Mouse (Mus musculus): Measurements from ENCODE around the gene Syne3.

Syne3 gene

GRCm38 (mm10) chr12:104969618-104970017, 40.0 kb downstream of the Syne3 start:
- no peak for DNase-seq (ENCODE audit: low spot score)

- no peak for DNase-seq (ENCODE audit: low spot score)
Observed at GRCm38 (mm10) chr12:104969177-104969576, 40.4 kb downstream of the Syne3 start.

DNA sequence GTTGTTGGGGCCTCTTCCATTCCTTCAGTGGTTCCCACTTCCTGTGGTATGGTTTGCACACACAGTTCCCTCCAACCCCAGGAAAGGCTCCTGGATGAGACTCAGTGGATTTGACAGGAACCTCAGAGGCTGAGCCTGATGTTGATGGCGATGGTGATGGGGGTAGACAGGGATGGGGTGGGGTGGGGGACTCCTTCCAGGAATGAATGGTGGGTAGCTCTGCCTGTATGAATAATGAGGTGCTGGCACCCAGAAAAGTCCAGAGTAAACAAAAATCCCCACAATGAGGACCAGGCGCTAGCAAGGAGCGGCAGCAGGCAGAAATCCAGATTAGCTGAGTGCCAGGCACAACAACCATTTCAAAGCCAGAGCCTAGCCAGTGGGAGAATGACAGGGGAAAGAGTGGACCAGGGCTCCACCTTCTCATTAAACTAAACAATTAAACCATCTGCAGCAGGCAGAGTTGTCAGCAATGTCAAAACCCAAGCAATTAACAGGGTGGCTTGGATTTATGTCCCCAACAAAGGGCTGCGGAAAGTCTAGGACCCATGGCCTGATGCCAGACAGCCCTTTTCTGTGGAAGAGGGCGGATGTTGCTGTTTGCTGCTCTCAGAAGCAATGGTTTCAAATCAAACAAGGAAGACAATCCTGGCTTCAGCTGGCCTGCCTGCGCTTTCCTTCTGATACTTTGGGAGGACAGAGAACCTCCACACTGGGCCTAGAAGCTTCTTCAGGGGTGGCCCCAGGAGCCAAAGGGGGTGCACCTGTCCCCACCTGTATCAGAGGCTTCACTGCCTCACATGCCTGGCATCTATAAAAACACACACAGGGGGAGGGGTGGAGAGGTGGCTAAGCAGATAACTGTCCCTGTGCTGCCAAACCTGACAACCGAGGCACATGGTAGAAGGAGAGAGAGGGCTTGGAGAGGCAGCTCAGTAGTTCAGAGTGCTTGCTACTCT, 44.4 kb downstream of the Syne3 start:
- peak; percentile 18 for DNase-seq (ENCODE audit: low spot score)

DNA sequence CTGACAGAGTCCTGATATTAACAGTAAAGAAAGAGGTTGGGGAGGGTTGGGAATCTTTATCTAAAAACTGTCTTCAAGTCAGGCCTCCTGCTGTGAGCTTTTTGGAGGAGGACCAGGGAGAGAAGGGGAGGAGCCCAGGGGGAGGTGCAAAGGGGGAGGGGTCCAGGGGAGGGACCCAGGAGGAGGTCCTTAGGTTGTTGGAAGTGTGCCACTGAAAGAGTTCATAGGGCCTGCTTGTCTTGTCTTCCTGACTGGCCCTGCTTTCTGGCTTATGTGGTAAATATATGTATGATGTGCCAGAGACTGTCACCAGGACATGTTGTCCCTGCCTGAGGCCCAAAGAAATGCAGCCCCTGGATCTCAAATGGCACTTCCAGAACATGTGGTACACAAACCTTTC, 49.2 kb downstream of the Syne3 start:
- DNase-seq (ENCODE audit: low spot score), result no peak

GRCm38 (mm10) chr12:104959966-104960365, 49.6 kb downstream of the Syne3 start:
- DNase-seq (ENCODE audit: low spot score), result no peak

DNA sequence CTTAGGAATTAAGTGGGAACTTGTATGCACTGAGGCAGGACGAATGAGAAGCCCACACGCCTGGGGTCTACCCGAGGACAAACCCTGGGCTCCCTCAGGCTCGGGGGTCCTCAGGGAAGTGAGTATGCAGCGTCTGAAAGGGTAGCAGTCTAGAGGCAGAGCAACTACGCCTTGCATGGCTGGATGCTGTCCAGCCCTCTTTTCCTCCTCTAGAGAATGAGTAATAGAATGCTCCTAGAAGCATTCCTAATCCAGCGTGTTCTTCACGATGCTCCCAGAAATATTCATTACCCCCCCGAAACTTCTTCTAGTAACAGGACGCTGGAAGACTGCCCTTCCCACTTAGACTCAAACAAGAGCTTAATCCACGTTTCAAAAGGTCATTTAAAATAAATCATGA, 51.3 kb downstream of the Syne3 start:
- no peak for DNase-seq (ENCODE audit: low spot score)

DNA sequence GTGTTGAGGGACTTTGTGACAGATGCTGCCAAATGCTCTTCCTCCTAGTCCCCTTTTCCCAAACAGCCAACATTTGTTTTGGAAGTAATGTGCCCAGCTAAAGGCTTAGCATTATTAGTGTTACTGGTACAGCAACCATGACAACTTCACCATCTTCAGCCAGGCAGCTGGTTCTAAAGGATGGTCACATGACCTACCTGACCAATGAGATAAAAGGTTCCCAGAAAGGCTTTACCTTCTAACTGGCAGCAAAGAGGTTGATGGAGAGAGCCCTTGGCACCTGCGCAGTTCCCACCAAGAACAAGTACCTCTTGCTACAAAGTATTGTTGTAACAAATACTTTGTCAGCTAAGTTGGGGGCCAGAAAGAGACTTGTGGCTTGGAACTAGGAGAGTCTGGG, 52.4 kb downstream of the Syne3 start:
- DNase-seq (ENCODE audit: low spot score), result no peak

DNA sequence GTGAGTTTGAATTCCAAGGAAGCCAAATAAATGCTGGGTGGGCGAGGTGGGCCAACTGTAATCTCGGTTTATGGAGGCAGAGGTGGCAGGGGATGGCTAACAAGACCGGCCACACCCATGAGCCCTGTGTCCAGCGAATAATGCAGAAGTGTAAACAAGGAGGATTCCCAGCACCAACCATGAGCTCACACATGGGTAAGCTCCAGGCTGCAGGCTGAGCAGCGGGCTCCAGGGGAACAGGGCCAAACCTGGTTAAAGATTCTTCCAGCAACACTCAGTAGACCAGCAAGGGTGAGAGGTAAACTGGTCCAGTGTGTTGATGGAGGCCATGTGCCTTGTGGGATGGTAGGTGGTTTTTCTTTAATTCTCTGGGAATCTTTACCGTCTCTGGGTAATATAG, 53.2 kb downstream of the Syne3 start:
- no peak for DNase-seq (ENCODE audit: low spot score)

DNA sequence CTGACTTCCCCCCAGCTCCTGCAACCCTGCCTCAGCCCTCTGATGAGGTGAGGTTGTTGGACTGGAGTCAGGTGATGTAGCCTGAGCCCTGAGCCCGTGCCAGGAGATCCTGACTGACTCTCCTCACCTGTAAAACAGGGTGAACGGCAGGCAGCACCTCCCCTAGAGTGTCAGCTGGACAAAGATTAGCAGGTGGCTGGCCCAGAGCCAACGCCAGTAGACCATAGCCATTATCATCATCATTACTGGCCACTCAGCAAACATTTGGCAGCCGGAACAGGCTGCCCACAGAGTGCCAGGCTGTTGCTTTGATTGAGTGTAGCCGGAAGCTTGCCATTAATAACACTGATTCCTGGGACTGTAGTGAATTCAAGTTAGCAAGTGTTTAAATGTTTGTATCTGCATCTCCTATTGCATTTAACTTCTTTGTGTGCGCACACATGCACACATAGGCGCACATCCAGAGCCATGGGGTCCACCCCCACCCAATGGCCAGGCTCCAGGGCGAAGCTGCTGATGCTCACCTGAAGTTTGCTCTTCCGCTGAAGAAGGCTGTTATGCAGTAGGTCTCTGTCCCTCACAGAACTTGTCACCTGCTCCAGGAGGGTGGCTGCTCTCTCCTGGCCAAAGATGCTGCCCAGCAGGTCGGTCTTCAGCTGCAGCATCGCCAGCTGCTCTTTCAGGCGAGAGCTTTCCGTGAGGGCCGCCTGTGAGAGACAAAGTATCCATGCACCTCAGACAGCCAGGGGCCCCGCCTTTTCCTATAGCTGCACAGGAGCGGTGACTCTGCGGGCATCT, 54.4 kb downstream of the Syne3 start:
- DNase-seq (ENCODE audit: low spot score), result peak; percentile 15

DNA sequence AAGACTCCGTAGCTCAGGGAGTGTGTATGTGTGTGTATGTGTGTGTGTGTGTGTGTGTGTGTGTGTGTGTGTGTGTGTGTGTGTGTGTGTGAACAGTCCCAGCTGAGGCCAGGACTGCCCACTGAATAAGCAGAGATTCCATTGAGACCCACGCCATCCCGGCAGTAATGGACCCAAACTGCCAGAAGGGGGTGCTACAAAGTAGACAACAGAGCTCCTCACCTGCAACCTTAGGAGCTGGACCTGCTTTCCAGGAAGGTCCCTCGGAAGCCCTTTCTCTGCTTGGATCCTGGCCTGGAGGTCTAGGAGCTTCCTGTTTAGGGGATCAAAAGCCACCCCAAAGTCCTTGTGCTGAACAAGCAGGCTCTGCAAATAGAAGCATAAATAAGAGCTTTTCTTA, 55.7 kb downstream of the Syne3 start:
- peak; percentile 42 for DNase-seq (ENCODE audit: low spot score)

- peak; percentile 70 for DNase-seq (ENCODE audit: low spot score)
Observed at GRCm38 (mm10) chr12:104952458-104952857, 57.2 kb downstream of the Syne3 start.

- DNase-seq (ENCODE audit: low spot score), result no peak
Observed at GRCm38 (mm10) chr12:104947911-104948310, 61.7 kb downstream of the Syne3 start.

DNA sequence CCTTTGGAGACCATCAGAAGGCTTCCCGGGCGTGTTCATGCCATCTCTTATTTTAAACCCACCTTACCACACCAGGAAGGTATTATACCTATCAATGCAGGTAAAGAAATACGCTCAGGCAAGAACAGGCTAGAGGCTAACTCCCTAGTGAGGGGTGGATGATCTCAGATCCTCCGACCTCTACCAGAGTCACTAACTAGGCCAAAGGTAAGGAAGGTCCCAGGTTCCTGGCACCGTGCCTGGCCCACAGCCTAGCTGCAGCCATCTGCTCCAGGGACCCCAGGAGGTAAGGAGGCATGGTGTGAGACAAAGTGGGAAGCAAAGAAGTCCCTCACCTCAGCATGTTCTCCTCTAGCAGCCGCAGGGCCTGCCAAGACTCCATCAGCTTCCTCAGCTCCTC, 63.4 kb downstream of the Syne3 start:
- DNase-seq (ENCODE audit: low spot score), result no peak

GRCm38 (mm10) chr12:104940466-104940865, 69.1 kb downstream of the Syne3 start:
- DNase-seq (ENCODE audit: low spot score), result no peak

GRCm38 (mm10) chr12:104940027-104940386, 69.6 kb downstream of the Syne3 start:
- no peak for DNase-seq (ENCODE audit: low spot score)

DNA sequence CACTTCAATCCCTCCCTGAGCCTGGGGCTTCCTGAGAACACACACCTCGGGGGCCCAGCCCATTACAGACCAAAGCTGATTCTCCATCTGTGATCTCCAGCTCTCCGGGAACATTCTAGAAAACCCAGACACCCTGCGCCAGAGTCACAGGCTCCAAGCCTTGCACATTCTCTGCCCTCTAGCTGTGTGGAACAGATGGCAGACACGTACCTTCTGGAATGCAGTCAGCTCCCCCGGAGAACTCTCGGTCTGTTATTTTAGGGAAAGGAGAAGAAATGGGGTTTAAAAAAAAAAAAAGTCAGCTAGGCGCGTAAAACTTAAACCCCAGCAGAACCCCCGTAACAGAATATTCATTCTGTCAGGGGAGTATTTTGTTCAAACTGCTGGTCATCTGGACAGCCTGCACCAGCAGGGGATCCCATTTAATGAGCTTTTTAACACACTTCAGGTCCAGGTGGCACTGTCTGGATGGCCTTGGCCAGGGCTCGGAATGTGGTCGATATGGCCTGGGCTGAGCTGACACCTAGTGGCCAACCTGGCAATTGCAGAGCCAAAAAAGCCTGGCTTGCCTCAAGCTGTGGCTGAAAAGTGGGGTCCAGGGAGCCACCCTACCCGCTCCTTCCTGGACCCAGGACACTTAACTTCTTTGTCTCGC, 70.1 kb downstream of the Syne3 start:
- DNase-seq (ENCODE audit: low spot score), result peak; percentile 59

GRCm38 (mm10) chr12:104938935-104939334, 70.7 kb downstream of the Syne3 start:
- no peak for DNase-seq (ENCODE audit: low spot score)

DNA sequence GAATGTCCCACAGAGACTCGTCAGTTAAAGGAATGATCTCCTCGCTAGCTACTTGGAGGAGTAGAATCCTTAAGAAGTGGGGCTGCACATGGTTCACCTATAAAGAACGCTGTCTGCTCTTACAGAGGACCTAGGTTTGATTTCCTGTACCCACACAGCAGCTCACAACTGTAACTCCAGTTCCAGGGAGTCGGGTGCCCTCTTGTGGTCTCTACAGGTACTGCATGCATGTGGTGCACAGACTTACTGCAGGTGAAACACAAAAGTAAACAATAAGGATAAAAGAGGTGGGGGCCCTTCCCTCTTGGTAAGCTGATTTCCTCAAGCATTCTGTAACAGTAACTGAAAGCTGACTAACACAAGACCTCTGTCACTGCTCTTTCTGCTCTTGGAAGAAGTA, 73.4 kb downstream of the Syne3 start:
- DNase-seq (ENCODE audit: low spot score), result no peak

DNA sequence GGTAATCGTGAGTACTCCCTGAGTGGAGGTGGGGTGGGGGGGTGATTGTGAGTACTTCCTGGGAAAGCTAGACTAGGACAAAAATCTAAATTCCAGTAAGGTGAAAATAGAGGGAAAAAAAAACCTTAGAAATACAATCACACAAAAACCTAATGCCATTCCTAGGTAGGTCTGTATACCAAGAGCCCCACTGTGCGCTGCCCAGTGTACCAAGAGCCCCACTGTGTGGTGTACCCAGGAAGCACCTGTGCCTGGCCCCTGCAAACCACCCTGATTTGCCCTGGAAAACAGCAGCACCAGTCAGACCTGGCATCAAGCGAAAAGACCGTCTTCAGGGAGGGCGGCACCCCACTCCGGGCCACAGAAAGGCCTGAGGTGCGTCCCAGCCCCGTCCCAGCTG, 74.5 kb downstream of the Syne3 start:
- no peak for DNase-seq (ENCODE audit: low spot score)

- no peak for DNase-seq (ENCODE audit: low spot score)
Observed at GRCm38 (mm10) chr12:104933800-104934199, 75.8 kb downstream of the Syne3 start.

GRCm38 (mm10) chr12:104933217-104933616, 76.4 kb downstream of the Syne3 start:
- no peak for DNase-seq (ENCODE audit: low spot score)

- no peak for DNase-seq (ENCODE audit: low spot score)
Observed at GRCm38 (mm10) chr12:104925765-104926164, 83.8 kb downstream of the Syne3 start.

DNA sequence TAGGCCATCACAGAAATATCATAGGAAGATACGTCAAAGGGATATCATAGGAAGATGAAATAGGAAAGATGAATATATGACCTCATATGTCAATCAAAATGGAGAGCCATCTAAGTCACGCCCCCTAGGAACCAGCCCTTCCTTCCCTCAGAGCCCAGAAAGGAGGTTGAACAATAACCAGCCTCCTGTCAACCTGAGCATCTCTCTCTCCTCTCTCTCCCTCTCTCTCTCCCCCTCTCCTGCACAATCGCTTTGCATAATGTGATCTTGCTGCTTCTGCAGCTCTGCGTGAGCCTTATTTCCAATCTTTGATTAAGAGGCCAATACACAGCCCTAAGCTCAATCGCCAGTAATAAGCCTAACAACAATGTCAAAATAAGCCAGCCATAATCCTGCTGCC, 84.6 kb downstream of the Syne3 start:
- DNase-seq (ENCODE audit: low spot score), result no peak
